Mouse (Mus musculus) kidney, adult 8-10 months (tissue): ENCODE measurements around the gene Flot1.

Experiments used
- DNase-seq, 2 experiments: peaks; one replicate each; pipeline ENCODE4 v3.0.0; 2022

Gene Flot1

DNA sequence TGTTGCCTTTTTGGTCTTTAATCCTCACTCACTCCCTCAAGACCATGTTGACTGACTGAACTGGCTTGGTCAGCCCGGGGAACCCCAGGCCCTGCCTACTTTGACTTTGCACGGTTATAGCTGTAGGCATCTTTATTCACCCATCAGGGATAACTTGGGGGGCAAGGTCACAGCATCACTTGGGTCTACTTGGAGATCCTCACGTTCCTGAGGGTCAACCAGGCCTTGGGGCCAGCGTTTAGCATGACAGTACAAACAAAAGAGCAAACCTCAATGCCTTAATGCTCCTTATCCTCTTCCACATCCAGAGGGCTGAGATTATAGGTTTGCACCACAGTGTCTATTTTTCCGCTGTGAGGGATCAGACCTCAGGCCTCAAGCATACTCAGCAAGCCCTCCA is 10.7 kb upstream of the Flot1 start:
- DNase-seq: no peak

DNA sequence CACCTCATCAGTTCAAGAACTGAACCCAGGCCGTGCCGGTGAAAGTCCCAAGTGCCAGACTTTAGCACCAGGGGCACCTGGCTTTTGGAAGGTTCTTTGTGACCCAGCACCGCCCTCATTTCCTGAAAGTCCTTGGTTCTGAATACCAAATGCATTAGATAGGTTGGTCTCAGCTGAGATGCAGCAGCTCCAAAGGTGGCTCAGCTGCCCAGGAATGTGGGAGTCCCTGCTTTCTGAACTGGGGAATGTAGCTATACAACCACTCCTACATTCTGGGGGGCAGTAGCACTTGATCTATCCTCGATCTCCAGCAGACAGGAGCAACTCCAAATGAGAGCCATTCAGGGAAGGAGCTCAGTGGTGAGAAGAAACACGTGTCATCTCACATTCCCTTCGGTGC is 10.3 kb upstream of the Flot1 start:
- no peak for DNase-seq

DNA sequence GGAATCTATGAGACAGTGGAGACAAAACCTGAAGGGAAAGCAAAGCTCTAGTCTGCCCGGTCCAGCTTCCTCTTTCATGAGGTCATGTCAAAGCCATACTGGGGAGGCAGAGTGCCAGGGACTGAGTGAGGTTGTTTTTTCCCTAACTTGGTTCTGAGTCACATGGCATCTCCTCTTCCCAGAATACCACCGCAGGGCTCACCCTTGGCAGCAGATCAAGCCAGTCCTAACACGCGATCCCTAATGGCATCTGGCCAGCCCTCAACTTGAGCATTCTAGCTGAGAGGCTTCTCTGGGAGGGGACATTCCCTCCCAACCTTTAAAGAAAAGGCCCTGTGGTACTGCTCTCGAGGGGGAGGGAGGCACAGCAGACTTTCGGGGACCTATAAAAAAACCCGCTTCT is 9.8 kb upstream of the Flot1 start:
- DNase-seq: peak; percentile 97 to 98

DNA sequence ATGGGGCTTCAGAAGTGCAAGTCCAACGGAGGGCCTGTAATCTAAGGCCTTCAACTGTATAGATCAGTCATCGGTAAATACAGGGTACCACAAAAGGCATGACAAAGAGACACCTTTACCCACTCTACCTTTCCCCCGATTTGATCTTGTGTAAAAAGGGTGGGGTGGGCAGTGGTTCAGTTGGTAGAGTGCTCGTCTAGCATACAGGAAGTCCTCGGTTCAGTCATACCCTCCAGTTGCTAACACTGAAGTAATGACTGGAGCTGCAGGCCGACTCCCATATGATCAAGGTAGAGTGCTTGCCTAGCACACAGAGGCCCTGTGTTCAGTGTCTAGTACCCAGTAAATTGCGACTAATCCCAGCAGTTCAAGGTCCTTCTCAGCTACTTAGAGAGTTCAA is 9.4 kb upstream of the Flot1 start:
- DNase-seq: no peak

DNA sequence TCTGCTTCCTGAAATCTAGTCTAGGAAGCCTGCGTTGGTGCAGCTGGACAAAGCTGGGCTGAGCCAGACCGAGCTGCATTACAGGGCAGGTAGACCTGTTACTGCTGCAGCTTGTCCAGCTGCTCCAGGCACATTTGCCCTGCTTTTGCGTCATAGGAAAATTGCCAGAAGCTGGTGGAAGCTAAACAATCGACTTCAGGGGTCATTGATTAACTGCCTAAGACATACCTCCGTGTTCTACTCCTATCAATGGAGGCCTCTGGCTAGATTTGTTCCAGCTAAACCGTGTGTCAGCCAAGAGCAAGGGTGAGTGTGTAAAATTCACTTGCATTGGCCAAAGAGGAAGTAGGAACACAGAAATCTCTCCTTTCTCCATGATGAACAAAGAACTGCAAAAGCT is 8.4 kb upstream of the Flot1 start:
- DNase-seq: peak; percentile 69 to 82

DNA sequence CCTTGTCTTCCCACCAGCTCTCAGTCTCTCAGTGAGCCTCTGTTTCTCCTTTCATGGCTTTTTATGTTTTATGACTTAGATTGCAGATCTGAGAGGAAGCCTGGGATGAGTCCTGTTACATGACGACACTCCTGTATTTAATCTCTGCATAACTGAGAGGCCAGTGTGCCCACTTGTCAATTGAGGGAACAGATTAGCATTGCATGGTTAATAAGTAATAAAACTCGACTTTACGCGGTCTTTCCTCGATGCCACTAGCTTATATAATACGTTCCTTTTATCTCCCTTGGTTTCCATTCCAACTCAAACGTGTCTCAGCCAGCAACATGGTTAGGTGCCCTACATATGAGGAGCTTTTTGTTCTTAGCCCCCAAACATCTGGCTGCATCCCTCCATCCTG is 7.2 kb upstream of the Flot1 start:
- DNase-seq: no peak

DNA sequence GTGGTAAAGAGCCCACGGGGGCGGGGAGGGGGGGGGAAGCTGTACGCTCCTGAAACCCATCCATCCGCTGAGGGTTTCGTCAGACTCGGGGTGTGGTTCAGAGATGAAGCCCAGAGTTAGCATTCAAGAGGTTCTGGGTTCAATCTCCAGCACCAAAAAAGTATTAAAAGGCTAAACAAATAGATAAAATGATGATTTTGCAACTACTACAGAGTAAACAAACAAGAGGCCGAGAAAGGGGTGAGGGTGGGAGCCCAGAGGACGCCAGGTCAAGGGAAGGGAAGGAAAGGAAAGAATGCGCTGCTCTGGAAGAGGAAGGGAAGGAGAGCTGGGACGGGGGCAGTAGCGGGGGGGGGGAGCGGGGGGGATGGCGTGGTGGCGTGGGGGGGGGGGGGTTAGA is 6.3 kb upstream of the Flot1 start:
- no peak for DNase-seq

DNA sequence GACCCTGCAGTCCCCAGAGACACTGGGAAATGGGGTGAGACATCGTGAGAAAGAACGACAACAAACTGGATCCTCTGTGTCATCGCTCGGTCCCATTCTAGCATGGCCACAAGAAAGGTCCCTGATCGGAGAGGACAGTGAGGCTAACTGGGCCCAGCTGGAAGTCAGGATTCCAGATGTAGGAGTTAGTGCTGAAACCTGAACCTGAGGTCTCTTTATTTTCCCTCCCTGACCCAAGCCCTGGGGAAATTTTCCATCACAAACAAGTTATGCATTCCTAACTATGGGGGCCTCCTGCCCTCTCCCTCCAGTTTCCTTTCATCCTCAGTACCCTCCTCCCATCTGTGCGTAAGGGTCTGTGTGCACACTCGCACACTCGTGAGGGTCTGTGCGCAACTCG is 5.8 kb upstream of the Flot1 start:
- peak in 1 of 2 experiments; percentile 31 for DNase-seq

DNA sequence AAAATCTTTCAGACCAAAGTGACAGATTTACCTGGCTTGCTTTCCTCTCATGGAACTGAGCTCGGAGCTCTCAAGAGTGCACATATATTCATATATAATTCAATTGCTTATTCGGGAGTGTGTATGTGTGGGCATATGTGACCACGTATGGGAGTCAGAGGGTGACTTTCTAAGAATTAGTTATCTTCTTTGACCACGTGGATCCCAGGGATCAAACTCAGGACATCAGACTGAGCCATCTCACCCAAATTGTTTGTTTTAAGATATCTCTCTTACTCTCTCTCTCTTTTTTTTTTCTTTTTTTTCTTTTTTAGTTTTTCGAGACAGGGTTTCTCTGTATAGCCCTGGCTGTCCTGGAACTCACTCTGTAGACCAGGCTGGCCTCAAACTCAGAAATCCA is 2.9 kb upstream of the Flot1 start:
- no peak for DNase-seq

DNA sequence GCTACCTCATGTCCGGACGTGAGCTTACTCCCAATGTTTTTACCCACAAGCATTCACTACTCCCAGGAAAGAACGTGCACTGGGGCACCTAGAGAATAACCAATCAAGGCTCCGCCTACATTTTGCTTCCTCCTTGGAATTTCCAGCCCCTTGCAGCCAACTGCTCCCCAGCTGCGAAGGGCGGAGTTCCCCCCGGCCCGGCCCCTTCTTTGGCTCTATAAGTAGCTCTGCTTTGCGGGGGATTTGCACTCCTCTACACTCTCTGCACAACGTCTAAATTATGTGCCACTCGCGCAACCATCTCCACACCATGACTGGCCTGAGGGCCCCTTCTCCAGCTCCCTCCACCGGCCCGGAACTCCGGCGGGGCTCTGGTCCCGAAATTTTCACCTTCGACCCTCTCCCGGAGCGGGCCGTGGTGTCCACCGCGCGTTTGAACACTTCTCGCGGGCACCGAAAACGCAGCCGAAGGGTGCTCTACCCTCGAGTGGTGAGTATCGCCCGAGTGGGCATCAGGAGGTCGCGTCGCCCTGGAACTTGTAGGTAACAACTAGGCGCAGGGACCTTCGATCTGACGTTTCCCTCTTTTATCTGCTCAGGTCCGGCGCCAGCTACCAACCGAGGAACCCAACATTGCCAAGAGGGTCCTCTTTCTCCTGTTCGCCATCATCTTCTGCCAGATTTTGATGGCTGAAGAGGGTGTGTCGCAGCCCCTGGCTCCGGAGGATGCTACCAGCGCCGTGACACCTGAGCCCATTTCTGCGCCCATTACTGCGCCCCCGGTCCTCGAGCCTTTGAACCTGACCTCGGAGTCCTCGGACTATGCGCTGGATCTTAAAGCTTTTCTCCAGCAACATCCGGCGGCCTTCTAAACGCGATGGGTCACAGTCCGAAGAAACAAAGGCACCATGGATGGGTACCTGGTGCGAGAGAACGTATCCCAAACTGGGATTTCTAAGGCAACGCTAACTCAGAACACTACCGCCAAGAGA is 1.3 kb upstream of the Flot1 start, which contains the start of gene Ier3:
TSS of gene Ier3 (plus strand) at position 246 of the 992 bp plus-strand sequence.
- peak; percentile 93 to 95 for DNase-seq

DNA sequence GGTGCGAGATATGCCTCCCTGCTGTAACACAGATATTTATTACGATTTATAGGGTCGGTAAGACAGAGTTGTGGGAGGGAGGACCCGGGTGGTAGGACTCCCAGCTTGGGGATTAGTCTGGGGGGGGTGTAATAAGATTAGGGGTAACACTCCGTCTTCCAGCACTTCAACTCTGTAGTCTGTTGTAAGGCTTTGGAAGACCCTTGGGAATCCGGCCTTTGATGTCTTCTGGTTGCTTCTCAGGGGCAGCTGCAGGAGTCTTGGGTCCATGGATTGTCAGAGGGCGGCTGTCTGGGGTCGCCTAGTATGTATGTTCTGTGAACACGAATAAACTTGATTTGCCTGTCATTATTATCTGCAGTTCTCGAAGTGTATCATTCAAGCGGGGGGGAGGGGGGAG is 466 bp upstream of the Flot1 start:
- no peak for DNase-seq

DNA sequence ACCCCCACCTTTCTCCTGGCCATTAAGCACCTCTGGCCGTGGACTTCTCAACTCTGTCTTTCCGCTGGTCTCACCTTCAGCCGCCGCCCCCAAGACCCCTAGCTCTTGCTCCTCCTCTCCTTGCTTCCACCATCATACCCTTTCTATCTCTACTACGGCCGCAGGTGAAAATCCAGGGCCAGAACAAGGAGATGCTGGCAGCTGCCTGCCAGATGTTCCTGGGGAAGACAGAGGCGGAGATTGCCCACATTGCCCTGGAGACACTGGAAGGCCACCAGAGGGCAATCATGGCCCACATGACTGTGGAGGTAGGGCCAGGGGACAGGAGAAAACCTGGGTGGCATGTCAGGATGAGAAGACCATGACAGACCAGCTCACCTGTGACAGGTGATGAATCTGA is 1.4 kb downstream of the Flot1 start:
- peak in 1 of 2 experiments; percentile 9 for DNase-seq

DNA sequence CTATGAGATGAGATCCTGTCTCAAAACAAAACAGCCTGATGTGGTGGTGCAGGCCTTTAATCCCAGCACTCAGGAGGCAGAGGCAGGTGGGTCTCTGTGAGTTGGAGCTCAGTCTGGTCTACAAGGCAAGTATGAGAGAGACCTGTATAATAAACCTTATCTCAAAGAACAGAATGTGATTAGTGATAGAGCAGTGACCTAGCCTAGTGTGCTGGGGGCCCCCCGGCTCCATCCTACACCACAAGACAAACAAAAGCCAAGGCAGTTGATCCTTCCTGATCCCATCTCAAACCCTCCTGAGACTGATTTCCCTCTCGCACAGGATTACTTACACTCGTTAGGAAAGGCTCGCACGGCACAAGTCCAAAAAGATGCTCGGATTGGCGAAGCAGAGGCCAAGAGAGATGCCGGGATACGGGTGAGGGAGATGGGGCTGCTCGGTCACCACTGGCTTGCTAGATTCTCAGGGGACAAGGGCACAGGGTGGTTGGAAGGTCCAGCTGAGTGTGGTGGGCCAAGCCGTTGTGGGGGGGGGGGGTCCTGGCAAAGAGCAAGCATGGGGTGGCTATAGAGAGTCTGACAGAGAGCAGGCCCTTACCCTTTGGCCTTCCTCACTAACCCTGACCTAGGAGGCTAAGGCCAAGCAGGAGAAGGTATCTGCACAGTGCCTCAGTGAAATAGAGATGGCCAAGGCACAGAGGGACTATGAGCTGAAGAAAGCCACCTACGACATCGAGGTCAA is 2.2 kb downstream of the Flot1 start:
- no peak for DNase-seq

DNA sequence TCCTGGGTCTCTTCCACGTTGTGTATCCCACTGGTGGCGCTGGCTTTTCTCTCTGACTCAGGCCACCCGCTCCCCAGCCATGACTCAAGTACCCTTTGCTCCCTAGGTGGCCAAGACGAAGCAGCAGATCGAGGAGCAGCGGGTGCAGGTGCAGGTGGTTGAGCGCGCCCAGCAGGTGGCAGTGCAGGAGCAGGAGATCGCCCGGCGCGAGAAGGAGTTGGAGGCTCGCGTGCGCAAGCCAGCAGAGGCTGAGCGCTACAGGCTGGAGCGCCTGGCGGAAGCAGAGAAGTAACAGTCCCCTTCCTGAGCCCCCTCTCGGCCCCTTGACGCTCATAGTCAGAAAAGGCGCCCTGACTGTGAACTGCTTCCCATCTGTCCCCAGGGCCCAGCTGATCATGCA is 6.7 kb downstream of the Flot1 start:
- peak; percentile 86 to 91 for DNase-seq

DNA sequence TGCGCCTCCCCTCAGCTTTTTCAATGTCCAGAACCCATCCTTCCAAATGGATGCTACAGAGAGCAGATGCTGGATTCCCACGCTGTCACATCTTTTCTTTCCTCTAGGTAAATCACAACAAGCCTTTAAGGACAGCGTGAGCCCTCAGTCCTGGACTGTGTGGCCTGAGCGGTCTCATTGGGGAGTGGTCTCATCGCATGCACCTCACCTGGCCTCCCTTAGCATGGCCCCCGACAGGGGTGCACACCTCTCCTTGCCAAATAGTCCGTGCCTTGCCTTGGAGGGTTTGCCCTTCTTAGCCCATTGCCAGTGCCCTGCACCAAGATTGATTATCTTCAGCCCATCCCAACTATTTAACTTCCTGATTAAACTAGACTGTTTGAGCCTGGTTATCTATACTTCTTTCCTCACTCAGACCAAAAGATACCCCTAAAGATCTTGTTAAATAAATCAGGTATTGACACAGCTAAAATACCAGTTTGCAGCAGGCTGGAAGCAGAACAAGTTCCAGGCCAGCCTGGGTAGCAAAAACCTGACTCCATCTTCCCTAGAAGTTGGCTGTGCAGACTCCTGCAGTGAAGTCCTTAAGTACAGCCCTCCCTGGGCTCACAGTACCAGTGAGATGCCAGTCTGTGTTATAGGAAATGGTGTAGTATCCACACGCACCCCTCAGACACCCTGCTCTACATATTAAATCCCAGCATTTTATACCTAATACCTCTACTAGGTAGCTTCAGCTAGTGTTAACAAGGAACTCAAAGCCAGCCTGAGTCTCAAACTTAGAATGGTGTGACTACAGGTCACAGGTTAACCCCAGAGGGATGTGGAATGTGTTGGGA is 9.6 kb downstream of the Flot1 start:
- DNase-seq: no peak

DNA sequence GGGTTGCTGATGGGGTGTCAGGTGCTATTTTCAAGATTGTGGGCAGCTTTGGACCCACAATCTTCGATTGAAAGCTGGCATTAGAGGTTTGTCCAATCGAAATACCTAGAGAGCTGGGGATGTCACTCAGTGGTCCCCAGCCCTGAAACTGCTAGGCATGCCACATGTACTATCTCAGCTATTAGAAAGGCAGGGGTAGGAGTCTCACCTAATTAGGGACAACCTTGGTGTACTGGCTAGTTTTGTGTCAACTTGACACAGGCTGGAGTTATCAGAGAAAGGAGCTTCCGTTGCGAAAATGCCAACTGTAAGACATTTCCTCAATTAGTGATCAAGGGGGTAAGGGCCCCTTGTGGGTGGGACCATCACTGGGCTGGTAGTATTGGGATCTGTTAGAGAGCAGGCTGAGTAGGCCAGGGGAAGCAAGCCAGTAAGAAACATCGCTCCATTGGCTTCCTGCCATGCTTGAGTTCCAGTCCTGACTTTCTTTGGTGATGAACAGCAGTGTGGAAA is 10.3 kb downstream of the Flot1 start:
- no peak for DNase-seq

DNA sequence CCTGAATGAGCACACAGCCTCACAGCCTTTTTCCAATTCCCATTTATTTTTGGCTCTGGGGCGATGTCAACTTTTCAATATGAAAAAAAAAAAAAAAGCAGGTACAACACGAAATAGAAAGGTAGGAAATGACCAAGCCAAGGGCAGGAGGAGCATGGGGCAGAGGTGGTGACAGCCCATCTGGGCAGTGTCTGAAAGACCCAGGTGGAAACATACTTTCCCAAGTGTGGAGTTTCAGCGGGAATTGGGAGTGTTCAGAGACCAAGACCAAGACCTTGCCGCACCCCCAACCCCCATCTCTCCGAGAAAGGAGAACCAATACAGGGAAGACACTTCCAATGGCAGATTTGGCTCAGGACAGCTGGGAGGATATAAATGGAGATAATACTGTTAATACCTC is 10.9 kb downstream of the Flot1 start:
- DNase-seq: no peak

DNA sequence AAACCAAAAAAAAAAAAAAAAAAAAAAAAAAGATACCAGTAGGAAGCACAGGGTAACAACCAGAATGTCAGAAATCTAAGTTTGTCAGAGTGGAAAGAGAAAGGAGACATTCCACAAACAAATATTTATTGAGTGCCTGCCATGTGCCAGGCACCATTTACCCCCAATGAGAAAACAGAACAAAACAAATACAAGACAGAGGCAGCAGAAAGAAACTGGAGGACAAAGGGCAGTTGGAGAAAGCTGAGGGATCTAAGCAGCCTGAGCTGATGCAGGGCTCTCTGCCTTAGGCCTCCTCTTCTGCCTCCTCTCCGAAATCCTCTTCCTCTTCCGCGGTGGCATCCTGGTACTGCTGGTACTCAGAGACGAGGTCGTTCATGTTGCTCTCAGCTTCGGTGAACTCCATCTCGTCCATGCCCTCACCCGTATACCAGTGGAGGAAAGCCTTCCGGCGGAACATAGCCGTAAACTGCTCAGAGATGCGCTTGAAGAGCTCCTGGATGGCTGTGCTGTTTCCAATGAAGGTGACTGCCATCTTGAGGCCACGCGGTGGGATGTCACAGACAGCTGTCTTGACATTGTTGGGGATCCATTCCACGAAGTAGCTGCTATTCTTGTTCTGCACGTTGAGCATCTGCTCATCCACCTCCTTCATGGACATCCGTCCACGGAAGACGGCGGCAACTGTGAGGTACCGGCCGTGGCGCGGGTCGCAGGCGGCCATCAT is 11.8 kb downstream of the Flot1 start:
- DNase-seq: no peak

DNA sequence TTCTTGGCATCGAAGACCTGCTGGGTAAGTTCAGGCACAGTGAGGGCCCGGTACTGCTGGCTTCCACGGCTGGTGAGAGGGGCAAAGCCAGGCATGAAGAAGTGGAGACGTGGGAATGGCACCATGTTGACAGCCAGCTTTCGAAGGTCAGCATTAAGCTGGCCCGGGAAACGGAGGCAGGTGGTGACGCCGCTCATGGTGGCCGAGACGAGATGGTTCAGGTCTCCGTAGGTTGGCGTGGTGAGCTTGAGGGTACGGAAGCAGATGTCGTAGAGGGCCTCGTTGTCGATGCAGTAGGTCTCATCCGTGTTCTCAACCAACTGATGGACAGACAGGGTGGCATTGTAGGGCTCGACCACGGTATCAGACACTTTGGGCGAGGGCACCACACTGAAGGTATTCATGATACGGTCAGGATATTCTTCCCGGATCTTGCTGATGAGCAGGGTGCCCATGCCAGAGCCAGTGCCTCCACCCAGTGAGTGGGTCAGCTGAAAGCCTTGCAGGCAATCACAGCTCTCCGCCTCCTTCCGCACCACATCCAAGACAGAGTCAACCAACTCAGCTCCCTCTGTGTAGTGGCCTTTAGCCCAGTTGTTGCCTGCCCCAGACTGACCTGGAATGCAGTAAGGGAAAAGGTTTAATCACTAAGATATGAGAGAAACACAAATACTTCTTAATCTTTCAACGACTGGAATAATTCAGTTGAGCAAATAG is 12.6 kb downstream of the Flot1 start:
- no peak for DNase-seq

DNA sequence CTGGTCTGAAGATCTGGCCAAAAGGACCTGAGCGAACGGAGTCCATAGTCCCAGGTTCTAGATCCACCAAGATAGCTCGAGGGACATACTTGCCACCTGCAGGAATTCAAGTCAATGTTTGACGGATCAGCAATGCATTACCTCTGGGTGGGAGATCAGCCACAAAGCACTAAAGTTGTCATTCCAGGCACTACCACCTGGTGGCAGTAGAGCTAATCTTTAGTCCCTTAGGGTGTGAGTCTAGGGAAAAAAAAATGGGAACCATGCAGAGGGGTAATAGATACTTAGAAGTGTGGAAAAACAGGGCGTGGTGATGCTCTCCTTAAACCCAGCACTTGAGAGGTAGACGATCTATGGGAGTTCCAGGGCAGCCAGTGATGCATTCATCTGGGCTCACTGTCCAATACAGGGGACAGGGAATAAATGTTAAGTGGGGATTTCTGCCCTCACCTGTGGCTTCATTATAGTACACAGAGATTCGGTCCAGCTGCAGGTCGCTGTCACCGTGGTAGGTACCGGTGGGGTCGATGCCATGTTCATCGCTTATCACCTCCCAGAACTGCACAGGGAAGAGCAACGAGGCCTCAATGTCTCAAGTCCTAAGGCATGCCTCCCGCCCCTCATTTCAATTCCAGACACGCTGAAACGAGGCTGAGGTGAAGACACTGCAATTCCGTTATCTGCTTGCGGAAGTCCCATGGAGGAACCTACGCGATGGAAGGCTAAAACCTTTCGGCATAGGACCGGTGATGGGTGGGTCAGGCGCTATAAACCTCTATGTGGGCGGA is 13.3 kb downstream of the Flot1 start:
- DNase-seq: peak; percentile 92 to 95
